Mouse (Mus musculus) liver, adult 10 weeks (tissue): Measurements from ENCODE around the gene Srgap1. TPM values are rescaled to one million over a fixed set of nuclear protein-coding genes. Genes with fewer than 3 reads are reported as not detected.

Source experiments
- polyA plus RNA-seq: library from polyadenylated mRNA; stranded (reverse); fragments of 350-450 nt; fragmentation: Illumina TruSeq; extraction: RNeasy Lipid Tissue Mini Kit (QIAGEN cat#74804); gene quantifications from one replicate; pipeline ENCODE4 v1.2.3, GENCODE M21; 2014; ENCODE audit warnings: low read depth, low replicate concordance

Srgap1 gene
- polyA plus RNA-seq: 0.32 TPM

DNA sequence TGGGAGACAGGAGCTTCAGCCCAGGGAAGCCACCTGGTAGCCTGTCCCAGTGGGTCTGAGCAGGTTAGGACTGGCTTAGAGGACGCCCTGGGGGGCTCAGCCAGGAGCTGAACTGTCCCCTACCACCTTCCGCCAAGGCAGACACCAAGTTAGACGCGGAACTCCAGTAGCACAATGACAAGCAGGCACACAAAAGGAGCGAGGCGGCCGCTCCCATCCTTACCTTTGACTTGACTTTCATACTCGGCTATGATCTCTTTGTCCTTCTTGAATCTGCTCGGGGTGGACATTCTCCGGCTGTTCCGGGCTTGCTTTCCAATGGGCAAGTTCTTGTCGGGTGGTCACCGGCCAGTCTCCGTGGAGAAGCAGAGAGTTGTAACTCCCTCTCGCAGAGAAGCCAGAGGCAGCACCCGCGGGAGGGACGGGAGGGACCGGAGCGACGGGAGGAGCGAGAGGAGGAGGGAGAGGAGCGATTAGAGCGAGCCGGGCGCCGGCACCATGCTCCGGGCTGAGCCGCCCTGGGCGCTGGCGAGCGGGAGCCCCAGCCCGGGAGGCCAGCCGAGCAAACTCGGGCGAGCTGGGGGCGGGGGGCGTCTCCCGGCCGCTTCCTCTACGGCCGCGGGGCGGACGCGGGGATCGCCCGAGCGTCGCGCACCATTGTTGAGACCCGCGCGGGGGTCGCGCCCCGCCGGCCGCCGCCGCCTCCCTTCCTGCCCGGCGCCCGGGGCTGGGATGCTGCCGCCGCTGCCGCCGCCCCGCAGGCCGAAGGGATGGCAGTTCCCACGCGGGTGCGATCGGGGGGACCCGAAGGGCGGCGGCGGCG is at the start of gene Srgap1:
Srgap1 (minus strand) TSS at position 412 of the 823 bp plus-strand sequence.

DNA sequence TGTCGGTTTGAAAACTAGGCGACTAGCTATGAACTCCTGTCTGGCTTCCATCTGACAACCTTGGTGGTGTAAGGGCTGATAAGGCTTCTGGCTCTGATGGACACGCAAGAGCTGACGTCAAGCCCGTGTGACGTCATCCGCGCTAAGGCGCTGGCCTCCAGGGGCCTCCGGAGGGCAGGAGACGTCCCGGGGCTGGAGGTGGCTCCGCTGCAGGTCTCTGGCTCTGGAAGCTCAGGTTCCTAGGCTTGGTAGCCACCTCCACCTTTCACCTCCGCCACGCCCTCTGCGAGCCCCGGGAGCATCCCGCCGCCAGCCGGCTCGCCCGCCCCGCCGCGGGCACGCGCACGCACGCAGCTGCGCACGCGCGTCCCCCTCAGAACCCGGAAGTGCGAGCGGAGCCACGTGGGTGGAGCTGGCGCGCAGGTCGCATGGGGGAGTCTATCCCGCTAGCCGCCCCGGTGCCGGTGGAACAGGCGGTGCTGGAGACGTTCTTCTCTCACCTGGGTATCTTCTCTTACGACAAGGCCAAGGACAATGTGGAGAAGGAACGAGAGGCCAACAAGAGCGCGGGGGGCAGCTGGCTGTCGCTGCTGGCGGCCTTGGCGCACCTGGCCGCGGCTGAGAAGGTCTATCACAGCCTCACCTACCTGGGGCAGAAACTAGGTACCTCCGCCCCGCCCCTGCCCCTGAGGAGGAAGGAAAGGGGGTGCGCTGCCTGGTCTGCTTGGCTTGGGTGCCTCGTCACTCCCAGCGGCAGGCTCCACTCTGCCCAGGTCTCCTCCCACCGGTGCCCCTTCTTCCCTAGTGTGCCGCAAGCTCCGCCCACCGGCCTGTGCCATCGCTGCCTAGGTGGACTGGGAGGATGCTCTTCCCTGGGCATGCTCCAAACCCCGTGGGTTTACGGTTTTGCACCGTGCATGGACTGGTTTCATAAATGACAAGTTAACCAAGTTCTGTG is 307.3 kb downstream of the Srgap1 start, which contains the start of gene BC048403:
BC048403 (plus strand) TSS at position 390 of the 958 bp plus-strand sequence.

Other genes starting within 250 kb of the Srgap1 start
- 52.2 TPM for gene Rxylt1, start 50.1 kb upstream of the Srgap1 start, polyA plus RNA-seq